Mouse (Mus musculus) embryonic facial prominence, embryonic 15.5 days (tissue): Measurements from ENCODE around the gene Rxfp4. TPM values are rescaled to one million over a fixed set of nuclear protein-coding genes. Genes with fewer than 3 reads are reported as not detected.

Experiments
- ATAC-seq: fragments of 200-750 bp; cut with Nextera tagmentation; 2 replicates; pipeline ENCODE4 v1.8.0; 2017; ENCODE audit warnings: low read depth, moderate TSS enrichment; ENCODE audit not compliant: insufficient number of reproducible peaks, low FRiP score, low TSS enrichment
- H3K27ac ChIP-seq: fragments of 300-500 bp; sonication (generic); replicated peaks from 2 replicates; pipeline ENCODE4 v1.5.1; 2015; ENCODE audit warnings: mild to moderate bottlenecking, inconsistent platforms
- H3K27me3 ChIP-seq: fragments of 300-500 bp; sonication (generic); 2 replicates; pipeline ENCODE4 v1.6.1; 2015; ENCODE audit warnings: inconsistent platforms
- H3K36me3 ChIP-seq: fragments of 300-500 bp; sonication (generic); 2 replicates; pipeline ENCODE4 v1.6.1; 2015; ENCODE audit warnings: mild to moderate bottlenecking, inconsistent platforms
- H3K4me1 ChIP-seq: fragments of 300-500 bp; sonication (generic); 2 replicates; pipeline ENCODE4 v1.6.1; 2015; ENCODE audit warnings: inconsistent platforms
- H3K4me2 ChIP-seq: fragments of 300-500 bp; sonication (generic); replicated peaks from 2 replicates; pipeline ENCODE4 v1.6.1; 2015; ENCODE audit warnings: mild to moderate bottlenecking, inconsistent platforms
- H3K4me3 ChIP-seq: fragments of 300-500 bp; sonication (generic); replicated peaks from 2 replicates; pipeline ENCODE4 v1.5.1; 2015; ENCODE audit warnings: mild to moderate bottlenecking, inconsistent platforms
- H3K9ac ChIP-seq: fragments of 300-500 bp; sonication (generic); 2 replicates; pipeline ENCODE4 v1.6.1; 2015; ENCODE audit warnings: inconsistent platforms
- H3K9me3 ChIP-seq: fragments of 300-500 bp; sonication (generic); replicated peaks from 2 replicates; pipeline ENCODE4 v1.6.1; 2016; ENCODE audit warnings: inconsistent platforms
- WGBS: fragments of 180-500 bp; shearing (Covaris S2); methylation state at CpG from one replicate; pipeline ENCODE4 v1.1.7; 2015; 5-methylcytosine and 5-hydroxymethylcytosine counted together
- polyA plus RNA-seq: library from polyadenylated mRNA; unstranded; fragments of >200 nt; fragmentation: Nextera tagmentation; extraction: Ambion mirVana; gene quantifications from 2 replicates; pipeline ENCODE4 v1.2.1, GENCODE M21; 2015

The Rxfp4 gene
- polyA plus RNA-seq, result not detected in 2 replicates

DNA sequence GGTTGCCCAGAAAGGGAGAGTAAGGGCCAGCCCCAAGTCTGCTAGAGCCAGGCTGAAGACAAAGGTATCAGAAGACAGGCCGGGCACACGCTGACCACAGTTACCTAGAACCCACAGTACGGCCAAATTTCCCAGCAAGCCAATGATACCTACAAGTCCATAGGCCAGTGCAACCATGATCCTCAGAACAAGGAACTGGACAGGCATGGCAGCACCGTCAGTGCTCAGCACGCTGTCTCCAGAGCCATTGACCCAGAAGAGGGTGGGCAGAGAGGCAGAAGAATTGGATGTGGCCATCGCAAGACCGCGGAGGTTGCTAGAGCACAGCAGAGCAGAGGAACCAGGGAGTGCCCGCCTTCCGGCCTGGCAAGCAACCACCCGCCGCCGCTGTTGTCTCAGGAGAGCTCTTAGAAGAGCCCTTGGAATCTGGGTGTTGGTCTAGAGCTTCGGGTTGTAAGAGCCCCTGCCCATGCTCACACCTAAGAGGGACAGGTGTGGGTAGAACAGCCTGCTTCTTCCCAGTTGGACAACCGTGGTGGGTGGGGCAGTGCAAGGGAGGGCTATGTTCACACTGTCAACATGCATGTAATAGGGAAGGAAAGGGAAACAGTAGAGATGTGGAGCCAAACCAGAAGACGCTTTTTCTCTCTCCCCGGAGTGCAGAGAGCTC, at the start of gene Rxfp4:
TSS of gene Rxfp4 (minus strand) at position 297 of the 670 bp plus-strand sequence.
- H3K4me2 ChIP-seq, result no peak within 1 kb of the TSS
- 0 out of 2 replicates have a peak, but pooled peaks cover 5% of the 10 kb centered on the region for H3K36me3 ChIP-seq
- H3K27ac ChIP-seq, result no peak within 1 kb of the TSS
- H3K4me1 ChIP-seq, result peaks cover 10% of the 10 kb centered on the region; the same call in 1 of the 2 replicates
- H3K9me3 ChIP-seq, result no peaks in the 10 kb centered on the region
- no peak within 1 kb of the TSS for H3K9ac ChIP-seq
- 81% methylated on average over 17 of the region's 17 CpGs for WGBS
- 0 out of 2 replicates have a peak, but pooled peaks have one; percentile 30 for ATAC-seq
- H3K27me3 ChIP-seq, result no peaks in the 10 kb centered on the region
- H3K4me3 ChIP-seq, result no peak within 1 kb of the TSS

DNA sequence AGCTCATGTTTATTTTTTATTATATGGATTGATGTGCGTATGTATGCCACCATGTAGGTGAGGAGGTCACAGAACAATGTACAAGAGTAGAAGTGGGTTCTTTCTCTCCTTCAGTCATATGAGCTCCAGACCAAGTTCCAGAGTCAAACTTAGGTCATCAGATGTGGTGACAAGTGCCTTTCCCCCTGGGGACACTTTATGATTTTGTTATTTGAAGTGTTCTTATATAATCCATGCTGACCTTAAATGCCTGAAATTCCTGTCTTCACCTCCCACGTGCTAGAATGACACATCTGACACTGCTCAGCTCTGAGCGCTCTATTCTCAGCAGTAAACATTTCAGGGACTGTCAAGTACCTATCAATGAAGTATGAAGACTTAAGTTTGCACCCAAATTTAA, 48.3 kb upstream of the Rxfp4 start:
- no peak overlapping the region for H3K27ac ChIP-seq
- H3K4me1 ChIP-seq, result no peaks in the 10 kb centered on the region
- H3K9ac ChIP-seq, result no peak overlapping the region
- peaks cover 82% of the 10 kb centered on the region for H3K36me3 ChIP-seq
- no peak for ATAC-seq
- H3K9me3 ChIP-seq, result no peaks in the 10 kb centered on the region
- no peak overlapping the region for H3K4me2 ChIP-seq
- no peak overlapping the region for H3K4me3 ChIP-seq
- 76% methylated on average over 3 of the region's 3 CpGs for WGBS
- H3K27me3 ChIP-seq, result no peaks in the 10 kb centered on the region

DNA sequence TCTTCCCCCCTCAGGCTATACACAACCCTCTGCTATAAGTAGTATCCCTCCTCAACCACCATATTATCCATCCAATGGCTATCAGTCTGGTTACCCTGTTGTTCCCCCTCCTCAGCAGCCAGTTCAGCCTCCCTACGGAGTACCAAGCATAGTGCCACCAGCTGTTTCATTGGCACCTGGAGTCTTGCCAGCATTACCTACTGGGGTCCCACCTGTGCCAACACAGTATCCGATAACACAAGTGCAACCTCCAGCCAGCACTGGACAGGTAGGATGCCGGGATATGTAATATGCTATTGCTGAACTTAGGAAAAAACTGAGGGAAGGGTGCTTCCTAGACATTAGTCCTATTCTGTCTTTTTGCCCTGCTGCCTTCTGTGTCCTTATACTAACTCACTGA, 47.3 kb upstream of the Rxfp4 start:
- no peak for ATAC-seq
- no peaks in the 10 kb centered on the region for H3K9me3 ChIP-seq
- no peak overlapping the region for H3K27ac ChIP-seq
- H3K36me3 ChIP-seq, result peaks cover 87% of the 10 kb centered on the region
- no peaks in the 10 kb centered on the region for H3K4me1 ChIP-seq
- 90% methylated on average over 3 of the region's 3 CpGs for WGBS
- no peaks in the 10 kb centered on the region for H3K27me3 ChIP-seq
- H3K4me3 ChIP-seq, result no peak overlapping the region
- no peak overlapping the region for H3K9ac ChIP-seq
- H3K4me2 ChIP-seq, result no peak overlapping the region

DNA sequence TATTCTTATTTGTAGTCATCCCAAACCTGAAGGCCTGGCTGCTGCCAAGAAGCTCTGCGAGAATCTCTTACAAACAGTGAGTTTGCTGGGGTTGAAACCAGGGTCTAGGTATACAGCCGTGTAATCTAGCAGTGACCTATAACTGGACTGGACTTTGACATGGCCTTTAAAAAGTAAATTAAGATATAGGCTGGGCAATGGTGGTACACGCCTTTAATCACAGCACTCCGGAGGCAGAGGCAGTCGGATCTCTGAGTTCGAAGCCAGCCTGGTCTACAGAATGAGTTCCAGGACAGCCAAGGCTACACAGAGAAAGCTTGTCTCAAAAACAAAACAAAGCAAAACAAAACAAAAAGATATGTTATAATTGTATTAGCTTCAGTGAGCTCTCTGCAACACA, 45.9 kb upstream of the Rxfp4 start:
- H3K4me1 ChIP-seq, result no peaks in the 10 kb centered on the region
- ATAC-seq, result no peak
- peaks cover 88% of the 10 kb centered on the region for H3K36me3 ChIP-seq
- no peaks in the 10 kb centered on the region for H3K9me3 ChIP-seq
- WGBS, result 90% methylated on average over 6 of the region's 6 CpGs
- no peaks in the 10 kb centered on the region for H3K27me3 ChIP-seq
- no peak overlapping the region for H3K9ac ChIP-seq
- no peak overlapping the region for H3K4me3 ChIP-seq
- H3K4me2 ChIP-seq, result no peak overlapping the region
- H3K27ac ChIP-seq, result no peak overlapping the region

DNA sequence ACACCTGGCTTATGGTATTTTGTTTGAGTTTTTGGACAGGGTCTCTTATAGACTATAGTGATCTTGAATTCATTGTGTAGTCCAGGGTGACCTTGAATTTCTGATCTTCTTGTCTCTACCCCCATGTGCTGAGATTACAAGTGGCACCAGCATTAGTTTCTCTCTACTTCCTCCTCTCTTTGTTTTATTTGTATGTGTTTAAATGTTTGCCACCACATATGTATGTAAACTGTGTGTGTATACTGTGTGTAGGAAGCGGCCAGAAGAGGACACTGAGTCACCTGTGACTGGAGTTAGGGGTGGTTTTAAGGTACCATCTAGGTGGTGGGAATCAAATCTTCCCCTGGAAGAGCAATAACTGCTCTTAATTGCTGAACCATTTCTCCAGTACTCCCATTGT, 45.1 kb upstream of the Rxfp4 start:
- Histone ChIP-seq H3K4me1 (no peaks in the 10 kb centered on the region), H3K4me2 (no peak overlapping the region), H3K27ac (no peak overlapping the region), H3K9me3 (no peaks in the 10 kb centered on the region), H3K27me3 (no peaks in the 10 kb centered on the region), H3K9ac (no peak overlapping the region), H3K36me3 (peaks cover 88% of the 10 kb centered on the region), H3K4me3 (no peak overlapping the region)
- ATAC-seq, result no peak
- 92% methylated on average over 1 of the region's 1 CpGs for WGBS

DNA sequence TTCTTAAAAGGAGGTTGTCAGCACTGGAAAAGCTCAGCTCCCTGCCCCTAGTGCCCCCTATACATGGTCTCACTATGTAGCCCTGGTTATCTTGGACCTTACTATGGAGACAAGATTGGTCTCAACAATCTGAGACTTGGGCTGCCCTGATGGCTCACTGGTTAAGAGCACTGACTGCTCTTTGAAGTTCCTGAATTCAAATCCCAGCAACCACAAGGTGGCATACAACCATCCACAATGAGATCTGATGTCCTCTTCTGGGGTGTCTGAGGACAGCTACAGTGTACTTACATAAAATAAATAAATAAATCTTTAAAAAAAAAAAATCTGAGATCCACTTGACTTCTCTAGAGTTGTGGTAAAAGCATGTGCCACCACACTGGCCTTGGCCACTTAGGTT, 42.6 kb upstream of the Rxfp4 start:
- H3K36me3 ChIP-seq, result peaks cover 91% of the 10 kb centered on the region

DNA sequence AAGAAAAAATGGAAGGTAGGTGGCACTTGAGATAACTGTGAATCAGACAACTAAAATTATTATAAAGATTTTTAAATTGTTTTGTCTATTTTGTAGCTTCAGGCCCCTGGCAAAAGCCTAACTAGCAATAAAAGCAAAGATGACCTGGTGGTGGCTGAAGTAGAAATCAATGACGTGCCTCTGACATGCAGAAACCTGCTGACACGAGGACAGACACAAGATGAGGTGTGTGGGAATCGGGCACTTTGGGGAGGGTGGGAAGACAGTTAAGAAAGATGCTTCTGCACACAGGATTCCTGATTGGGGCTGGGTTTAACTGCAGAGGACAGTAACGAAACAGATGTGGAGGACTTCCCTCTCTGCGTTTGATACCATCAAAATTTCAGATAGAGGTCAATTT, 36.1 kb upstream of the Rxfp4 start:
- no peak for ATAC-seq
- no peak overlapping the region for H3K27ac ChIP-seq
- no peak overlapping the region for H3K9ac ChIP-seq
- H3K9me3 ChIP-seq, result no peaks in the 10 kb centered on the region
- H3K27me3 ChIP-seq, result no peaks in the 10 kb centered on the region
- WGBS, result 82% methylated on average over 5 of the region's 5 CpGs
- no peak overlapping the region for H3K4me2 ChIP-seq
- no peak overlapping the region for H3K4me3 ChIP-seq
- H3K36me3 ChIP-seq, result peaks cover 58% of the 10 kb centered on the region
- H3K4me1 ChIP-seq, result peaks cover 13% of the 10 kb centered on the region

More for the DNA sequence above, 42.6 kb upstream of the Rxfp4 start:
- no peak overlapping the region for H3K4me2 ChIP-seq
- H3K9me3 ChIP-seq, result no peaks in the 10 kb centered on the region
- H3K27me3 ChIP-seq, result no peaks in the 10 kb centered on the region
- H3K9ac ChIP-seq, result no peak overlapping the region
- no peak overlapping the region for H3K27ac ChIP-seq
- H3K4me1 ChIP-seq, result no peaks in the 10 kb centered on the region
- no peak overlapping the region for H3K4me3 ChIP-seq
- no peak for ATAC-seq

DNA sequence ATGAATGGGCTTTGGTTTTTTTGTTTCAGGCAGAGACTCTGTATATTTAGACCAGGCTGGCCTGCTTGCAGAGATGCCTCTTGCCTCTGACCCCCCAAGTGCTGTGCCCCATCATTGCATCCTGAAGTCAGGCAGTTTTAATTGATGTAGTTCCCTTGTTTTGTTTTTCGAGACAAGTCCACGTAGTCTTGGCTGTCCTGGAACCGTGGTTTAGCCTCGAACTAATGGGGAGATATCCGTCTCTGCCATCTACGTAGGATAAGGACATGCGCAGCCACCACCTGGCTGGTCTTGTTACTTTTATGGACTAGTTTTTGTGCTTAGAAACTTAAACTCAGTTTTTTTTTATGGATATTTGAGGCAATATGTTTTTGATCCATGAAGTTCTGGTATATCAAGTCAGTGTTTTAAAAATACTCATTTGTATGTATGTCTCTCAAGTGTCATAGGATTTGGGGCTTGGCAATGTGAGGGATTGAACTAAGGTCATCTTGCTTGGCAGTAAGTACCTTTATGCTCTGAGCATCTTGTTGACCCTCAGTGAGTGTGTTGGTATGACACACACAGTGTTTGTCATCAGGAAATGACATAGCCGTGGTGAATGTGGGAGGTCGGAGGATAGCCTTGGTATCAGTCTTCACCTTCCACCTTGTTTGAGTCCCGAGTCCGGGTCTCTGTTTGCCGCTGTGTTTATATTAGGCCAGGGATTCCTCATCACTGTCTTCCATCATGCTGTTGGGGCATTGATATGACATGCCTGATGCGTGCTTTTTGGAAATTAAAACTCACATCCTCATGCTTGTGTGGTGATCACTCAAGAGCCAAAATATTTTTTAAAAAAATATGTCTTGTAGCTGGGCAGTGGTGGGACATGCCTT, 34.0 kb upstream of the Rxfp4 start:
- peak overlapping the region; percentile 99 for H3K27ac ChIP-seq
- peak overlapping the region; percentile 76 for H3K4me2 ChIP-seq
- whole genome bisulfite sequencing, result 38% methylated on average over 13 of the region's 13 CpGs
- H3K4me3 ChIP-seq, result peak overlapping the region; percentile 96
- H3K27me3 ChIP-seq, result no peaks in the 10 kb centered on the region
- H3K9ac ChIP-seq, result peak overlapping the region; percentile 97
- ATAC-seq, result no peak
- no peaks in the 10 kb centered on the region for H3K9me3 ChIP-seq
- H3K4me1 ChIP-seq, result peaks cover 13% of the 10 kb centered on the region
- H3K36me3 ChIP-seq, result peaks cover 41% of the 10 kb centered on the region

DNA sequence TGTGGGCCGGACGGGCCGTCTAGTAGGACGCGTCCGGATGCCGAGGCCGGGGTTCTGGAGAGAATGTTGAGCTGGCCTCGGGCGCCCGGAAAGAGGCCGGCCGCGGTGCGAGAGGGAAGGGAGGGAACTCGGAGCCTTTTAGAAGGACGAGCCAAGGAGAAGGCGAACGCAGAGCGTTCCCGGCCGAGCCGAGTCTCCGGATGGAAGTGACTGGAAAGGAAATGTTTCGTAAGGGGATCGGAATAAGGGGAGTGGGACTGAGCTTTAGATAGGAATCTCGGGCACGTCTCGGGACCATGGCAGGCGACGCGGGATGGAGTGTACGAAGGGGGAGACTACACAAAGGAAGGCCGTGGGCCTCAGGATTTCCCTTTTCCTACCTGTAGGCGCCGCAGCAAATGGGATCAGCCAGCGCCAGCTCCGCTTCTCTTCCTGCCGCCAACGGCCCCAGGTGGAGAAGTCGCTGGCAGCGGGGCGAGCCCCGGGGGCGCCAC, 33.1 kb upstream of the Rxfp4 start:
- ATAC-seq, result peak; percentile 73
- H3K4me2 ChIP-seq, result peak overlapping the region; percentile 76
- WGBS, result under 1% methylated on average over 44 of the region's 45 CpGs
- no peaks in the 10 kb centered on the region for H3K27me3 ChIP-seq
- H3K4me1 ChIP-seq, result peaks cover 13% of the 10 kb centered on the region
- H3K27ac ChIP-seq, result peak overlapping the region; percentile 99
- H3K9ac ChIP-seq, result peak overlapping the region; percentile 97
- H3K36me3 ChIP-seq, result peaks cover 33% of the 10 kb centered on the region
- H3K9me3 ChIP-seq, result no peaks in the 10 kb centered on the region
- peak overlapping the region; percentile 96 for H3K4me3 ChIP-seq

DNA sequence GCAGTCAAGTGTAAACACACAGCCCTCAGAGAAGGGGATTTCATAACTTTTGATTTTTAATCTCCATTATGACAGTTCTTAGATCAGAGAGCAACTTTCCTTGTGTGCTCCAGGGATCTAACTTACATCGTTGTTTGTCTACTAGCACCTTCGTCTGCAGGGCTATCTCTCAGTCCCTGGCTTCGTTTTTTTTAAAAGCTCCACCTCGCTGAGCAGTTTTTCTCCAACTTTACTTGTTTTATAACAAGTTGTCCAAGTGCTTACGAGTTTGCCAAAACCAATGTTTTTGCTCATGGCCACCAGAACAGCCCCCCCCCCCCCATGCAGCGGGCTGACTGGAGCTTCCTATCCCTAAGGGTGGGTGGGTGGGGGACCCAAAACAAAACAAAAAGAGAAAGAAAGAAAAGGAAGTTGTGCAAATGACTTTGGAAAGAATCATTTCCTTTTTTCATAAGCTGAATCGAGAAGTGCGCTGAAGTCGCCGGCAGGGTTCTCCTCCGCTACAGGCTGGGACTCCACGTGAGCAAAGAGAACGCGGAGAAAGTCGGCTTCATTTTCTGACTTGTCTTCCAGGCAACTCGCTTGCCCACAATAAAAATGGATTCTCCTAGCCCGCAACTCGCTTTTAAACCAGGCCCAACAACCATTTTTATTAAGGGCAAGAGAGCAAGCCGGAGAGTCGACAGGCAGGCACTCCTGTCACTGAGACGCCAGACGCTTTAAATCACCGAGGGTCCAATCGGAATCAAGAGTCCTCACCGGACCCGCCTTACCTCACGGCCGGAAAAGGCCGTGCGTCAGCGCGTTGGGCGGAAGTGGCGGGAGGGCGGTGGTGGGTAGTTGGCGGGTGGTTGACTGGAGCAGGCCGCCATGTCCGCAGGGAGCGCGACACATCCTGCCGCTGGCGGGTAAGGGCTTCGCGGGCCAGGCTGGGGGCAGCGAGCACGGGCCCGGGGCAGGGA, 32.3 kb upstream of the Rxfp4 start, which contains the start of gene Khdc4:
TSS of gene Khdc4 (plus strand) at position 824 of the 962 bp plus-strand sequence.
- Histone ChIP-seq H3K9ac (peak within 1 kb of the TSS; percentile 97), H3K27me3 (no peaks in the 10 kb centered on the region), H3K4me3 (peak within 1 kb of the TSS; percentile 96), H3K27ac (peak within 1 kb of the TSS; percentile 99), H3K9me3 (no peaks in the 10 kb centered on the region), H3K4me2 (peak within 1 kb of the TSS; percentile 76), H3K4me1 (peaks cover 13% of the 10 kb centered on the region), H3K36me3 (peaks cover 26% of the 10 kb centered on the region)
- WGBS, result under 1% methylated on average over 47 of the region's 47 CpGs
- peak; percentile 99 for ATAC-seq
